Mouse (Mus musculus) forebrain, embryonic 13.5 days (tissue): ENCODE data around the gene Olfr551. TPM values are rescaled to one million over a fixed set of nuclear protein-coding genes. Genes with fewer than 3 reads are reported as not detected.

ENCODE experiments used
- ATAC-seq: fragments of 200-750 bp; cut with Nextera tagmentation; 2 replicates; pipeline ENCODE4 v1.8.0; 2017
- H3K27ac ChIP-seq: fragments of 300-500 bp; sonication (generic); 2 replicates; pipeline ENCODE4 v1.5.1; 2015; ENCODE audit warnings: inconsistent platforms, mild to moderate bottlenecking, moderate library complexity
- H3K27me3 ChIP-seq: fragments of 300-500 bp; sonication (generic); 2 replicates; pipeline ENCODE4 v1.6.1; 2015; ENCODE audit warnings: mild to moderate bottlenecking, inconsistent platforms
- H3K36me3 ChIP-seq: fragments of 300-500 bp; sonication (generic); 2 replicates; pipeline ENCODE4 v1.6.1; 2015; ENCODE audit warnings: mild to moderate bottlenecking, inconsistent platforms; ENCODE audit not compliant: poor library complexity, severe bottlenecking
- H3K4me1 ChIP-seq: fragments of 300-500 bp; sonication (generic); 2 replicates; pipeline ENCODE4 v1.6.1; 2015; ENCODE audit warnings: inconsistent platforms
- H3K4me2 ChIP-seq: fragments of 300-500 bp; sonication (generic); 2 replicates; pipeline ENCODE4 v1.6.1; 2015; ENCODE audit warnings: inconsistent platforms, mild to moderate bottlenecking, moderate library complexity
- H3K4me3 ChIP-seq: fragments of 300-500 bp; sonication (generic); 2 replicates; pipeline ENCODE4 v1.5.1; 2015; ENCODE audit warnings: mild to moderate bottlenecking, inconsistent platforms
- H3K9ac ChIP-seq: fragments of 300-500 bp; sonication (generic); 2 replicates; pipeline ENCODE4 v1.6.1; 2015; ENCODE audit warnings: mild to moderate bottlenecking, inconsistent platforms
- H3K9me3 ChIP-seq: fragments of 300-500 bp; sonication (generic); replicated peaks from 2 replicates; pipeline ENCODE4 v1.6.1; 2016; ENCODE audit warnings: inconsistent platforms
- WGBS: fragments of 180-500 bp; shearing (Covaris S2); methylation state at CpG from one replicate; pipeline ENCODE4 v1.1.7; 2015; 5-methylcytosine and 5-hydroxymethylcytosine counted together
- polyA plus RNA-seq: library from polyadenylated mRNA; unstranded; fragments of >200 nt; fragmentation: Nextera tagmentation; extraction: Ambion mirVana; gene quantifications from 2 replicates; pipeline ENCODE4 v1.2.1, GENCODE M21; 2015

The Olfr551 gene
- polyA plus RNA-seq, 1 experiment from 2014 or later: not detected

- Histone ChIP-seq H3K4me3 (peak within 1 kb of the TSS; percentile 30), H3K27ac (no peak within 1 kb of the TSS), H3K36me3 (no peaks in the 10 kb centered on the region), H3K4me1 (no peaks in the 10 kb centered on the region), H3K9ac (no peak within 1 kb of the TSS; the same call in 1 of the 2 replicates), H3K27me3 (no peaks in the 10 kb centered on the region), H3K9me3 (no peaks in the 10 kb centered on the region), H3K4me2 (peak within 1 kb of the TSS; percentile 45)
- WGBS: 26% methylated on average over 10 of the region's 10 CpGs
- peak; percentile 83 for ATAC-seq
Observed at GRCm38 (mm10) chr7:102564999-102565997, 26.4 kb downstream of the Olfr551 start, which contains the start of gene Trim21. Gene Trim21, minus strand, starts transcription at chr7:102565486.

- H3K27me3 ChIP-seq: no peaks in the 10 kb centered on the region
- H3K4me2 ChIP-seq: no peak overlapping the region
- no peak overlapping the region for H3K27ac ChIP-seq
- H3K4me1 ChIP-seq: no peaks in the 10 kb centered on the region
- H3K36me3 ChIP-seq: no peaks in the 10 kb centered on the region
- no peaks in the 10 kb centered on the region for H3K9me3 ChIP-seq
- 86% methylated on average over 3 of the region's 3 CpGs for WGBS
- H3K9ac ChIP-seq: no peak overlapping the region
- ATAC-seq: no peak
- H3K4me3 ChIP-seq: no peak overlapping the region
Observed at GRCm38 (mm10) chr7:102553279-102553678, 38.4 kb downstream of the Olfr551 start.

DNA sequence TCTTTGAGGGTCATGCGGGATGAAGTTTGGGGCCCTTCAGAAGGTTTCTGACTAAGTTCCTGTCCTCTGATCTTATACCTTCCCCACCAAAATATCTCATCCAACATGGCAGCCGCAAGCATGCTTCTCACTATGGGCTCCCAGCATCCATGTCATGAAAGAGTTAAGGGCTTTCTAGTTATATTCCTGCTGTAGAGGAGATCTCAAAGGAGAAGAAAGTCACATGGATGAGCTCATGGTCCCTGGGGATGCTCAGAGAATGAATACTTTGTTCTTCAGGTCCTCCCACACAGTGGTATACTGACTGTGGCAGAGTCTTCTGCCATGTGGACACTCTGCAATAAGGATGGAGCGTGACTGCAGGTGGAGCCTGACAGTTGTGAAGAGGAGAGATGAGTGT, 42.1 kb downstream of the Olfr551 start, which contains the start of gene Olfr549:
Gene Olfr549 (plus strand): TSS at position 301 of the 400 bp plus-strand sequence.
- Histone ChIP-seq H3K36me3 (no peaks in the 10 kb centered on the region), H3K27ac (no peak within 1 kb of the TSS), H3K9me3 (no peaks in the 10 kb centered on the region), H3K4me3 (no peak within 1 kb of the TSS), H3K4me2 (no peak within 1 kb of the TSS), H3K27me3 (no peaks in the 10 kb centered on the region), H3K4me1 (no peaks in the 10 kb centered on the region), H3K9ac (no peak within 1 kb of the TSS)
- 87% methylated on average over 3 of the region's 3 CpGs for WGBS
- ATAC-seq: no peak

DNA sequence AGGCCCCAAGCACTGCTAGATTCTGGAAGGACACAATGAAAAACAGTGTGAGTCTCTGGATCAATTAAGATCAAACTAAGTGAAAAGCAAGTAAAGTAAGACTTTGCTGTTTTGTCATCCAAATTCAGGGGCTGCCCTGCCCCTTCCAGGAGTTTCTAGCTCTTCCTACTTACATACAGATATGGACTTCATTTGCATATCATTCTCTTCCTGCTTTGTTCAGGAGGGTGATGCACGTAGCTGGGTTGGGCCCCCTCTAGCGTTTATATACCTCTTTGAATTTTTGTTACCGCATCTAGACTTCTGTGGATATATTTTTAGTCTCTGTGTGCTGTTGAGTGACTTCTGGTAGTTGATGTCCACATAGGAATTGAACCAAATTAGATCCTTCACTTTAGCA, 50.4 kb downstream of the Olfr551 start:
- no peak overlapping the region for H3K4me3 ChIP-seq
- H3K4me1 ChIP-seq: no peaks in the 10 kb centered on the region
- ATAC-seq: no peak
- no peaks in the 10 kb centered on the region for H3K27me3 ChIP-seq
- H3K36me3 ChIP-seq: no peaks in the 10 kb centered on the region
- no peak overlapping the region for H3K4me2 ChIP-seq
- H3K9ac ChIP-seq: no peak overlapping the region
- 58% methylated on average over 3 of the region's 3 CpGs for WGBS
- no peak overlapping the region for H3K27ac ChIP-seq
- no peaks in the 10 kb centered on the region for H3K9me3 ChIP-seq

DNA sequence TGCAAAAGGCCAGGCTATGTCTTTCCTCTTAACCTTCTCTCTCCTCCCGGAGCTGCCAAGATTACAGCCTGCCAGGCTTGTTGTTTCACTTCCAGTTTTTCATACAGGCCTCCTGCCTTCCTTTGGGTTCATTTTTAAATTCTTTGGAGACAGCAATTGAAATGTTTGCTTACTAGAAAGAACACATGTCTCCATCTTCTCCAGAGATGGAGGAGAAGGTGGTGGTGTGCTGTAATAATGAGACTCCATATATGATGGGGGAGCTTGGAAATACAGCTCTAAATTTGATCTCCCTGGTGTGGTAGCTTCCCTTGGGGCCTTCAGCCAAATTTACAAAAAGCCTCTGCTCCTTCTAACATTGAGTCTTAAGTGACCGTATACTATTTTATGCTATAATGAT, 51.1 kb downstream of the Olfr551 start, which contains the start of gene Olfr548-ps1:
Gene Olfr548-ps1 (plus strand): TSS at position 301 of the 400 bp plus-strand sequence.
- 86% methylated on average over 2 of the region's 2 CpGs for WGBS
- no peak within 1 kb of the TSS for H3K4me3 ChIP-seq
- no peak for ATAC-seq

DNA sequence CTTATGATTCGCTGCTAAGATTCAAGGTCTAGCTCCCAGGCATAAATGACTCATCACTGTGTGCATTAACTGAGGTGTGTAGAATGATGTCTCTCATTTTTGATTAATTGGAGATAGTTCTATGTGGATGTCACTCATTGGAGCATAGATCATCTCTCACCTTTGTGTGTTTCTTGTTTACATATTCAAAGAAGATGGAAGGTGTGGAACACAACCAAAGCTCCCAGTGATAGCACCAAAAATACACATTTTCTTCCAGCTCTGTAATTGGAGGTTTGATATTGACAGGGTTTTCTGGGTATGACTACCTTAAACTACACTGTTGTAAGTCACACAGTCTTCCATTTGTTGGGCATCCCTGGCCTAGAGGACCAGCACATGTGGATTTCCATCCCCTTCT, 57.2 kb downstream of the Olfr551 start, which contains the start of gene Olfr547:
Gene Olfr547 (plus strand): TSS at position 301 of the 400 bp plus-strand sequence.
- Histone ChIP-seq H3K4me2 (no peak within 1 kb of the TSS), H3K9ac (no peak within 1 kb of the TSS), H3K27me3 (no peaks in the 10 kb centered on the region), H3K9me3 (no peaks in the 10 kb centered on the region), H3K4me1 (no peaks in the 10 kb centered on the region), H3K27ac (no peak within 1 kb of the TSS), H3K36me3 (no peaks in the 10 kb centered on the region), H3K4me3 (no peak within 1 kb of the TSS)
- no peak for ATAC-seq
- 79% methylated on average over 1 of the region's 1 CpGs for WGBS

More for the DNA sequence above, 51.1 kb downstream of the Olfr551 start, which contains the start of gene Olfr548-ps1:
- Histone ChIP-seq H3K4me2 (no peak within 1 kb of the TSS), H3K36me3 (no peaks in the 10 kb centered on the region), H3K9me3 (no peaks in the 10 kb centered on the region), H3K27ac (no peak within 1 kb of the TSS), H3K9ac (no peak within 1 kb of the TSS), H3K27me3 (no peaks in the 10 kb centered on the region), H3K4me1 (no peaks in the 10 kb centered on the region)

Other genes starting within 250 kb of the Olfr551 start
- 151 and 171 TPM in 2 replicates for gene Rrm1, start 150.2 kb downstream of the Olfr551 start, polyA plus RNA-seq
- gene Olfr543, start 110.2 kb downstream of the Olfr551 start, polyA plus RNA-seq: 0.82 and 0.89 TPM in 2 replicates
- 0.16 and 0.30 TPM in 2 replicates for gene Olfr544, start 103.6 kb downstream of the Olfr551 start, polyA plus RNA-seq
- 0.21 and 0.30 TPM in 2 replicates for gene Olfr545, start 92.3 kb downstream of the Olfr551 start, polyA plus RNA-seq
- gene Olfr547, start 57.1 kb downstream of the Olfr551 start, polyA plus RNA-seq: not detected in 2 replicates
- gene Olfr548-ps1, start 51.0 kb downstream of the Olfr551 start, polyA plus RNA-seq: not detected in 2 replicates
- not detected in 2 replicates for gene Olfr549, start 42.0 kb downstream of the Olfr551 start, polyA plus RNA-seq
- 0.09 TPM in 1 of 2 replicates, not detected in the other for gene Trim21, start 26.4 kb downstream of the Olfr551 start, polyA plus RNA-seq
- gene Olfr550, start 20.4 kb downstream of the Olfr551 start, polyA plus RNA-seq: not detected in 2 replicates
- not detected in 2 replicates for gene Olfr552, start 5.9 kb upstream of the Olfr551 start, polyA plus RNA-seq
- gene Olfr553, start 26.3 kb upstream of the Olfr551 start, polyA plus RNA-seq: not detected in 2 replicates
- not detected in 2 replicates for gene Olfr554, start 46.5 kb upstream of the Olfr551 start, polyA plus RNA-seq
- not detected in 2 replicates for gene Olfr555, start 66.9 kb upstream of the Olfr551 start, polyA plus RNA-seq
- gene Olfr556, start 73.0 kb upstream of the Olfr551 start, polyA plus RNA-seq: not detected in 2 replicates
- 5.2 and 6.5 TPM in 2 replicates for gene Trim68, start 95.4 kb upstream of the Olfr551 start, polyA plus RNA-seq
- gene Olfr557, start 104.0 kb upstream of the Olfr551 start, polyA plus RNA-seq: not detected in 2 replicates
- gene Olfr558, start 110.3 kb upstream of the Olfr551 start, polyA plus RNA-seq: not detected in 2 replicates
- gene Olfr33, start 127.2 kb upstream of the Olfr551 start, polyA plus RNA-seq: not detected in 2 replicates
- gene Olfr559, start 135.6 kb upstream of the Olfr551 start, polyA plus RNA-seq: not detected in 2 replicates
- not detected in 2 replicates for gene Olfr560, start 167.5 kb upstream of the Olfr551 start, polyA plus RNA-seq
- not detected in 2 replicates for gene Olfr78, start 167.6 kb upstream of the Olfr551 start, polyA plus RNA-seq
- gene Olfr561, start 179.3 kb upstream of the Olfr551 start, polyA plus RNA-seq: not detected in 2 replicates
- not detected in 2 replicates for gene Olfr564, start 211.6 kb upstream of the Olfr551 start, polyA plus RNA-seq